Mouse (Mus musculus) activated CD4-positive, CD25-positive, alpha-beta regulatory T cell, adult 4 months (primary cell): ENCODE results near the gene Shq1. TPM values are rescaled to one million over a fixed set of nuclear protein-coding genes. Genes with fewer than 3 reads are reported as not detected.

Experiments
- ATAC-seq: one replicate; pipeline ENCODE4 v1.8.0; 2017
- polyA plus RNA-seq, 2 experiments: library from polyadenylated mRNA; unstranded; fragments of 100-300 nt; shearing (Covaris generic); gene quantifications; one replicate each; pipeline ENCODE4 v1.2.1; 2017

Shq1 gene
- polyA plus RNA-seq, 2 experiments from 2014 or later = 7.1 to 7.7 TPM

DNA sequence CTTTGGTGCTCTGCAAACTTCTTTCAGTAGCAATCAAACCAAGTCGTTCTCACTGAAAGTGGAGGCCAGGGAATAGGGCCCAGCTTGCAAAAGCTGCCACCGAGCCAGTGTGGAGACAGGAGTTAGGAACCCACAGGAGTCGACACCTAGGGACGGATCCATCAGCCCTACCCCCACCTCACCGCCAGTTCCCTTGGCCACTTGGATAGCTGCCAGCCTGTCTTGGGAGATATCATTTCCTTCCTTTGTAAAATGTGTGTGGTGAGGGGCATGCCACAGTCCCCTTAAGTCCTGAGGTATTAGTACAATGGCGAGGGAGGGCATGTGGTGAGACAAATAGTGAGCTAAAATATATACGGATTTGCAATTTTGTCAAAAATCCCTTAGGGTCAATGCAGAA, 142.4 kb downstream of the Shq1 start:
- no peak for ATAC-seq

DNA sequence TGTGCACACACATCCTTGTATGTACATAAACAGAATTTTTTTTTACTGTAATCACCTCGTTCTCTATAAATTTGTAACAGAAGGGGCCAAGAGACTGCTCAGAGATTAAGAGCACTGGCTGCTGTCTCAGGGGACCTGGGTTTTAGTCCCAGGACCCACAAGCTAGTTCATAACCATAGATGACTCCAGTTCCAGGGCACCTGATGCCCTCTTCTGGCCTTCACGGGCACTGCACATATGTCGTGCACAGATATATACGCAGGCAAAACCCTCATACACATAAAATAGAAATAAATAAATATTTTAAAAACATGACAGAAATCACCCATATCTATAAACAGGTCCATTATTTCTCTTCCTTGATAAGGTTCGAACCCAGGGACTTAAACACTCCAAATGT, 143.0 kb downstream of the Shq1 start:
- ATAC-seq = no peak

DNA sequence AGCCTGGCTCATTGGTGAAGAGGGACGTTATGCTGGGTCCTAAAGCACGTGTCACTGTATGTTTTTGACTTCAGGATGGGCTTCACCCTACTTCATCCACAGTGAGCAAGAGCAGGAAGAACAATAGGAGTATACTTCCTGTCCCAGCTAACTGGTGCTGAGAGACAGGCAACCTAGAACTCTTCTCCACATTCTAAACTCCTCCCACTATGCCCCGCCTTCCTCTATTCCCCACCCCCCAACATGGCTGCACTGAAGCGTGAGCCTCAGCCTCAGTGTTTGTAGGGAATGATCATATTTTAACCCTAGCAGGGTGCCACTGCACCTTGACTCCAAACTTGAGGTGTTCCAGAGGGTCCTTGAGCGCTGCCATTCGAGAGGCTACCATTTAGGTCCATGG, 143.8 kb downstream of the Shq1 start:
- ATAC-seq = no peak

DNA sequence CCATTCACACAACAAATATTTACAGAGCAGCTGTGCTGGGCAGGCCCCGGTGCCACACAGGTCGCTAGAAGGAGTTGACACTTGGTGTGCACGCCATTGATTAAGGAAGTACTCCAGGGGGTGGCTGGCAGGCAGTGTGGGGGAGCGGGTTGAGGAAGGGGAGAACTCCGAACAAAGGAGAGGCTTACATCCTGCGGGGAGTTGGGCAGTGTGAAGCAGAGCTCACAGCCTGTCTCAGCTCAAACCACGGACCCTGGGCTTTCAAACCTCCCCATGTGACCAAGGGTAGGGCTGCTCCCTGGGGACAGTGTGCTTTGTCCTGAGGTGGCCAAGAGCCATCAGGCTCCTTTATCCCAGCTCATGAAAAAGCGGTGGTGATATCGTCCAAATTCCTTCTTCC, 144.9 kb downstream of the Shq1 start:
- ATAC-seq = no peak

DNA sequence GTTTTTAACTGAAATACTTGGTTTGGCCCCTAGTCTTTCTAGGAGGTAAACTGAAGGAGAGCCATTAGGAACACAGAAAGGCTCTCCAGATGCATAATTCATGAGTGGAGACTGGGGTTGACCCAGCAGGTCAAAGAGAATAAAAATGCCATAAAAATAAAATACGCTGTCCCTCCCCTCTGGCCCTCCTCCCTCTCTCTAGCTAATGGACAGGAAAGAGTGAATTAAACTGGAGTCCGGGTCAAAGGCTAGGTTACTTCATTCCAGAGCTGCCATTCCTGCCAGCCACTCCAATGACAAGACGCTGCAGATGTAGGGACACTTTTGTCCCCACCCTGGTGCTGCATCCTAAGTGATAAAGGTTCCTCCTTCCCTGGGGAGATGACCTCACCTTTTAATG, 145.5 kb downstream of the Shq1 start:
- ATAC-seq = no peak

DNA sequence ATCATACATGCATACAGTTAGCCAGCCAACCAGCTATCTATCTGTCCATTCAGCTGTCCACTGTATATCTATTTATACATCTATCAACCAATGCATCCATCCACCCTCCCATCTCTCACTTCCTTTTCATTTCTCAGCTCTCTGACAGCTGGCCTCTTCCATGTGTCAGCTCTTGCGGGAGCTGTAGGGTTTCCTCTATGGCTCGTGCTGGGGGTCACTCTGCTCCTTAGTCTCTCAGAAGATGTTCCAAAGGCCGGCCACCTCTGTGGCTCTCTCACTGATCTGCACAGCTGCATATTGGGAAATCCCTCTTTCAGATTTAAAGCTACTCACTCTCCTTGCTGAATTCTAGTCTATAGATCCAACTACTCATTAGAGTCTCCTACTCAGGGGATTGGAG, 148.5 kb downstream of the Shq1 start:
- ATAC-seq = no peak

DNA sequence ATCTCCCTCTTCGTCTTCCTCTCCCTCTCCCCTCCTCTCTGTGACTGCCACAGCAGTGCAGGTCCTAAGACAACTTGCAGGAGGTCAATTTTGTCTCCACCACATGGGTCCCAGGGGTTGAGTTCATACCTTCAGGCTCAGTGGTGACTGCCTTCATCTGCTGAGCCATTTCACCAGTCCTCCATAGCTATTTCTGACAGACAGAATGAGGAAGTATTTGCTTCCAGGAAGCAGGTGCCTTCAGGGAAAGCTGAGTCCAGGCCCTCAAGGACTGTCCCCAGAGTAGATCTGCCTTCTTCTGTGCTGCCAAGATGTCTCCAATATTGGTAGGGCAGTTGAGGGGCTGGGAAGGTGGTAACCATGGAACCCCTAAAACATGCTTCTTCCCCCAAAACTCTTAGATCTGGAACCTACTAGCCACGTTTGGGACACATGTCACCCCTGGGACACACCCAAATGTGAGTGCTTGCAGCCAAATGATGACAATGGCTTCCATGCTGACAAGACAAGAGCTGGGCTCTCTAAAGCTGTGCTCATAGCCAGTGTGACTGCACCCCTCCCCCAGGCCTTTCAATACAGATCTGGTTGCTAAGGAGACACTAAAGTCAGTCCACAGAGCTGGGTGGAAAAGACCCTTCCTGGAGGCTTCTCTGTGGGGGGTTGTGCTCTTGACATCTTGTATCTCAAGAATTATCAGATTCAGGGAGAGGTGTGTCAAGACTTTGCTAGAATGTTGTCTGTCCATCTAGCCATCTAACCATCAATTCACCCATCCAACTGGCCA, 149.2 kb downstream of the Shq1 start:
- ATAC-seq = no peak

DNA sequence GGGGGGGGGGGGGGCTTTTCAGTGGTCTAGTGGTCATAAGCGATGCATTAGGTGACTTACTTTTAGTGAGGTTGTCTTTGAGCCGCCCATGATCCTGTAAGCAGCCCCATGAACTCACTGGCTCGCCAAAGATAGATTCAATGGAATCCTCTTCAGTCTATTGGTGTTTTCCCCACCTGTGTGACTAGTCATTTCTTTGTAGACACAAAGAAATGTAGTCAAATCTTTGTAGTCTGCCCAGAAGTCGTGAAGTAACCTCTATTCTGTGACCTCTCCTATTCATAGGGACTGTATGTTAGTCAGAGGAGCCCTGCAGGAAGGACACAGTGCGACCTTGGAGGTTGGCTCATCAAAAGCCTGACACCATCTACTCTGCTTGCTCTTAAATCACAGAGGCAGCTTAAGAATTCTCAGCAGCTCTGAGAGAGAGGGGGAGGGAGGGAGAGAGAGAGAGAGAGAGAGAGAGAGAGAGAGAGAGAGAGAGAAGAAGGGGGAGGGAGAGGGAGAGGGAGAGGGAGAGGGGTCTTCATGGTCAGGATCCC, 150.3 kb downstream of the Shq1 start:
- no peak for ATAC-seq

DNA sequence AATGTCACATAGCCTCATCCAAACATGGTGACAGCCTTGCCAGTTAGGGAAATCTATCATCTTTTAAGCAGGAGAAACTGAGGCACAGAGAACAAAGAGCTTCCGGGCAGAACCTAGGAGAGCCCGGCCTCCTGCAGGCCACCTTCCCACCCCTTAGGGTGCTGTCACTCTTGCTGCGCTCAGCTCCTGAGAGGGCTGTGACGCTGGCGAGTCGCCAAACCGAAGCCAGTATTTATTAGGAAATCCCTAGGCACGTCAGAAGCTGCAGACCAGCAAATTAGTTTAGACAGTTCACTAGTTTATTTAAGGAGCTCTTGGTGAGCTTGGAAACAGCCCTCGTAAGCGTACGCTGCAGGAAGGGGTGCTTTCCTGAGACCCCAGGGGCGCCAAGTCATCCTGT, 151.1 kb downstream of the Shq1 start:
- ATAC-seq = no peak

Other genes with a start within 250 kb of the Shq1 start
- under 1 TPM in 1 of 2 experiments, not detected in 1; 0.74 TPM for gene Gxylt2, start 33.6 kb upstream of the Shq1 start, polyA plus RNA-seq
- 10 to 100 TPM; 25.0 to 27.7 TPM for gene Ppp4r2, start 162.5 kb upstream of the Shq1 start, polyA plus RNA-seq